Mouse (Mus musculus) lung, postnatal 4 days (tissue): ENCODE measurements around the gene Uqcrfs1.

Experiments used
- DNase-seq, 2 experiments: peaks; one replicate each; pipeline ENCODE4 v3.0.0; 2021

Gene Uqcrfs1

DNA sequence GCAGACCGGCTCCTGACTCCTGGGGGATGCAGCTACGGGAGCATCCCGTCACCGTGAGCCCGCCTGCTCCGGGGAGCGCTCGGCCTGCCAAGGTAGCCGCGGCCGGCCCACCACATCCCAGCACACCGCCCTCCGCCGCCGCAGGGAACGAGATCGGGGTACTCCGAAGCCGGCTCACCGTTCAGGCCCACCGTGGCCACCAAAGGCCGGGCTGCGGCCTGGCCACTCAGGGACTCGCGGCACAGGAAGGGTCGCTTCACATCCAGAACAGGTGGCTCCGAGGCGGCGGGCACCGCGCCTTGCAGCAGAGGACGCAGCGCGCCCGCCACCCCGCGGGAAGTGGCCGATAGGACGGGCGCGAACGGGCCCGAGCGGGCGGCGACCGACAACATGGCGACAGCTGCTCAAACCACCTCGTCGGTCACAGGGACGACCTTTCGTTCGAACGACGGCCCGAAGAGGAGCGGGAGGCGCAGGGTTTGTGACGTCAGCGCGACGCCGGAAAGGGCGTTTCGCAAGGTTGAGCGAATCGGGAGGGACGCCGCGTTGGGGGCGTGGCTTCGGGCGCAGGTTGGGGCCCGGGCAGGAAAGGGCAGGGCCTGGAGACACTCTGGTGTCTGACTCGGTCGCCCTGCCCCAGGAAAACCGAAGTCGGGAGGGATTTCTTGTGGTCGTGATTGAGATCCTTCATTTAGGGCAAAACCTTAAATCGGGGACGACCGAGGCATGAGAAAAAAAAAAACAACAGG is at the start of gene Uqcrfs1:
Uqcrfs1 (minus strand) TSS at position 507 of the 749 bp plus-strand sequence.
- peak; percentile 97 to 99 for DNase-seq

DNA sequence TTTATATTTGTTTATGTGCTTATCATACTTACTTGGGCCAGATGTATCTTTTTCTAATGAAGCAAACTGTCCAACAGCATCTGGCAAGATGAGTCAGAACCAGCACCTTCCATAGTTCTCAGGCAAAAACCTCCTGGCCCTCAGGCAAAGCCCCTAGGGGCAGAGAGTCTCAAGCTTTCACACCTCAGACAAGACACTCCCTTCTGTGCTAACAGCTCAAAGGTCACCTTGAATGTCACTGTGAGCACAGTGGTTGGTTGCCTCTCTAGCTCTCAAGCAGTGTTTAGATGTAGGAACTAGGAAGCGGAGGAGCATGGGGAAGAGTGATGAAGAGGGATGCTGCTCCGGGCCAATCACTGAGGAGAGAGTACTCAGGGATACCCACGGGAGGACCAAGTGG is 40.6 kb upstream of the Uqcrfs1 start:
- no peak for DNase-seq

DNA sequence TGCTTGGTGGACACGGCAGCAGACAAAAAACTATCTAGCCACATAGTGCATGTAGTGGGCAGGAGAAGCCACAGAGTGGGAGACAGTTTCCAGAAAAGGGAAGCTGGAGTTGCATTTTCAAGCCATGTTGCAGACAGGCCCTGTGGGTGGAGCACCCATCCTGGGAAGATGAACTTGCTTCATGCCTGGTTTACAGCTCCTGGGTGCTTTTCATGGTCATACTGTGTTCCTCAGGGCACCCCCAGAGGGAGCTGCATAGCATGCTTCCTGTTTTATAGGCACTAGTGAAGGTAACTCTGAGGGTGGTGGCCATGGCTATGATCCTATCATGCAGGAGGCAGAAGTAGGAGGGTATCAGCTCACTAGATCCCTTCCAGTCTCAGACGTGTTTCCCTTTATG is 37.4 kb upstream of the Uqcrfs1 start:
- DNase-seq: peak; percentile 40 to 51

DNA sequence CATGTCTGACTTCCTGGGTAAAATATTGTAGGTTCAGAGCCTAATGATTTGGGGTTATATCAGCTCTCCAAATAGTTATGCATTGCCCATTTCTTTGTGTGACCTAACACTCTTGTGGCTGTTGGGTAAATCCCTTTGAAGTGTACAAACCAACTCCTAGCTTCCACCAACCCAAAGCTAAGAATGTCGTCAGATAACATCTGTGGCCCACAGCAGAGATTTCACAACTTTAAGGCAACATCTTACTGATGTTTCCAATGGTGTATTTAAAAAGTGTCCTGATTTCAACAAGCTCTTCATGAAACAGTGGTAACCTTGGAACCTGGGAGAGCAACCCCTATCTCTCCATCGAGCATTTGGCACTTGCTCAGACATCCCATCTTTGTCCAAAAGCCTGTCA is 33.6 kb upstream of the Uqcrfs1 start:
- DNase-seq: no peak

DNA sequence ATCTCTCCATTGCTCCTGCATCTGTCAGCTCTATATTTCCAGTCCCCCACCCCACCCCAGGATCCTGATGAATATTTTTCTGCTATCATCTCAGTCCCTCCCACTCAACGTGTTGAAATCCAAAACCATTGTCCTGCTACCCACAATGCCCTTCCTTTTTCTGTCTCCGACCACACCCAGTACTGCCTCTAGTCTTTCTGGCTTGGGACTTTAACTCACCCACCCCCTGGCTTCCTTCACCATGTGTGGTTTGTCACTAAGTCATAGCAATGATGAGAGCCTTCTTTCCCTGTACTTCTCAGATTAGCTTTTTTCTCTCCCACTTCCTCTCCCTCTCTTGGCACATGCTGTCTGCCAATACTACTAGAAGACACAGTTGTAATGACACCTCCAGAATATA is 31.7 kb upstream of the Uqcrfs1 start:
- DNase-seq: peak in 1 of 2 experiments; percentile 10

DNA sequence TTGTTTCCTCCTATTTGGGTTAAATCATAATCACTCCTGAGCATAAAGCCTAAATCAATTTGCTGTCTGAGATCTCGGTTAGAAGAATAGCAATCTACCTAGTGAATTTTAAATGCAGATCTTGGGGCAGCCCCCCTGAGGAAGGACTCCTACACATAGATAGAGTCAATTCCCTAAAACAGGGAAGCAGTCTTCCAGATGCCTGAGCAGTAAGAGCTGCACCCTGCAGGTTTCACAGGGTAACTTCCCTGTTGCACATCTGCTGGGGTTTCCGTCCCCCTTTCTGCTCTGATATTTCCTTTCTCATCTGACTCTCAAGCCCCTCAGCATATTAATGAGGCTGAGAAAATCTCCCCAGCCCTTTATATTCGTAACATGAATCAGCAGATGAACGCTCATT is 27.8 kb upstream of the Uqcrfs1 start:
- DNase-seq: no peak

DNA sequence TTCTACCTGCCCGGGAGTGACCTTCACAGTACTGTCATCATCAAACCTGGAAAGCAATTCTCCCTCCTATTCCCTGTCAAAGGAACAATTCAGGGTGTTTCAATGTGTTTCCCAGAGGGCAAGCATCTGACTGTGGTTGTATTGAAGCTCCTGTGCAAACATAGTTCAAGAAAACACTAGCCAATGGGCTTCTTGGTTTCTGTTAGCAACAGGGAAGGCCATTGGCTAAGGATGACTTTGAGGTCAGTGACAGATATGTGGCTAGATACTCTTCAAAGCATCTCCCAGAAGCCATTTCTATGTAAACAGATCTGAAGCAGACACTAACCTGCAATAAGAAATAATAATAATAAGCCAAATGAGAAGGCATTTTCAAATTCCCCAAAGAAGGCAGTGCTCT is 25.0 kb upstream of the Uqcrfs1 start:
- no peak for DNase-seq

DNA sequence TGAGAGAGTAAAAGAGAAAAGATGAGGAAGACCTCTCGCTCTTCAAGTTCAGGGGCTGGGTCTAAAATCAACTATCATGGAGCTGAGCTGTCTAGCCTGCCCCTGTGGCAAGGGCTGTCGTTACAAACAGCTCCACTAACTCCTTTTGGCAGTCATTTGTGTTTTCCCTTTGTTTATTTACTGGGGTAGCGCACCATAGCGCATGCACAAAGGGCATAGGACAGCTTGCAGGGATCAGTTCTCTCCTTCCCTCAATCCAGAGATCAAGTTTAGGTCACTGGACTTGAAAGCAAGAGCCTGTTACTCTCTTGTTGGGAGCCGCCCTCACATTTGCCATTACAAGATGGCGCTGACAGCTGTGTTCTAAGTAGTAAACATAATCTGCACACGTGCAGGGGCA is 22.4 kb upstream of the Uqcrfs1 start:
- peak; percentile 54 to 82 for DNase-seq

DNA sequence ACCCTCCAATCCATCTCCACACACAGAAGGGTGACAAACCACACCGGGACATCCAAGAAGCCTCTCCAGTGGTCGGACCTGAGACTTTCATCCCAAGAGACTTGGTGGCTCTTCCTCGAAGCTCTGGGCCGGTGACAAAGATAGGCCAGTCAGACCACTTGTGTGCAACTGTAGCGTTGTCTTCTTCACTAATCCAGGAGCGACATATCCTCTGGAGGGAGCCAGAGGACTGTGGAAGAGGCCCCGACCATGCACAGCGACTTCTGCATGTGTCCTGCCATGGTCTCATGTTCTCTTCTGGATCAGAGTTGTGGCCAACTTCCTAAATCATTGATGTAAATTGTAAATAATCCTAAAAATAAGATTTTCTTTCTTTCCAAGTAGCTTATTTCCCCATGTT is 21.6 kb upstream of the Uqcrfs1 start:
- DNase-seq: peak; percentile 73 to 76

DNA sequence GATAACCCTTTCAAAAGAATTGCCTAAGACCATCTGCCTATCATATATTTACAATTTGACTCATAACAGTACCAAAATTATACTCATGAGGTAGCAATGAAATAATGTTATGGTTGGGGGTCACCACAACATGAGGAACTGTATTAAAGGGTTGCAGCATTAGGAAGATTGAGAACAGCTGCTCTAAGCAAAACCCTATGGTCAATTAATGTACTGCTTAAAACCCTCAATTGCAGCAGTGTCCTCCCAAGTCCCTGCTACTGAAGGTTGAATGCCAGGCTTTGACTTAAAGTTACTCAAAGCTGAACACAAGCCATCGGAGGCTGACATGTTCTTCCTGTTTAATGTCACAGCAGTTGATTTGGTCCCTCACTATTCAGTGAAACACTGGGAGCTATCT is 15.4 kb upstream of the Uqcrfs1 start:
- no peak for DNase-seq

DNA sequence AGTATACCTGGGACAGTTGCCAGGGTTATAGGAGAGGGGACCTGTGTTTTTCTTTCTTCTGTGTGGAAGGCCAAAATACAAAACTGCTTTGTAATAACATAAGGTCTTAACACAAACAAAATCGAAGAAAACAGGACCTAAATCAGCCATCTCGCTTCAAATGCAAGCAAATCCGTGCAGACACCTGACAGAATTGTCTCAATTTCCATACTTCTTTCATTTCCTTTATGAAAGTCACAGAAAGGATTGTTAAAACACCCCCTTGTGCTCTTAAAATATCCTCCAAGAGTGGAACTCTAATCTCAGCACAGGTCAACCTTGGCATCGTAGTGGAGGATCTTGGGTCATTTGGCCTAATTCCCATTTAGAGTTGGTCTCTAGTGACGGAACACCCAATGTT is 14.9 kb upstream of the Uqcrfs1 start:
- DNase-seq: no peak

DNA sequence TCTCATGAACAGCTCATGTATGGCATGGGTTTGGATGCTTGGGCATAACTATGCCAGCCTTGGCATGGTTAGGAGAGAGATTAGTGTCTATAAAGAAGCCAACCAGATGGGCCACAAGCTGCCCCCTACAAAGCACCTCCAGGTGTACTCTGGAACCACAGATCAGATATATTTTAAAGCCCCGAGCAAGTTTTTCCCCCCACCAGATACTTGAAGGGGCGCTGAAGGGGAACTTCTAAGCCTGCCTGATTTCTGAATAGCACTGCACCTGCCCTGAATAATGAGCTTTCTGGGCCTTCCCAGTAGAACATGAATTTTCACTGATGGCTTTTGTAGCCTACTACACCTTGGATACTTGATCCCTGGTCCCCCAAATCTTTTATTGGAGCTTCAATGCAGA is 12.6 kb upstream of the Uqcrfs1 start:
- DNase-seq: no peak

DNA sequence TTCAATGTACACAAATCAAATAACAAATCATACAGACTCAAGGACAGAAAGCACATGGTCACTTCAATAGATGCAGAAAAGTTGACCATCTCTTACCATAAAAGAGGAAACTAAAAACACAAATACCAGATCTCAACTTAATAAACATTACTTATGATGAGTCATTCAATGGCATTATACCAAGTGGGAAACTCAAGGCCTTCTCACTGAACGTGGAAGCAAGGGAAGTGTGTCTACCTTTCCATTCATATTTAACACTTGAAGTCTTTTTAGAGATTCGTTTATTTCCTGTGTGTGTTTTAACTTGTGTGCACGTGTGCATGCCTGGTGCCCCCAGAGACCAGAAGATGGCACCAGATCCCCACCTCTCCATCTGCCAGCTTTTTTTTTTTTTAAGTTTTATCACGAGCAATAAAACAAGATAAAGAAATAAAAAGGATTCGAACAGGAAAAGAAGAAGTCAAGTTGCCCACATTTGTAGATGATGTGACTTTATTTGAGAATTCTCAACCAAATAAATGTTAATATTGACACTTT is 8.0 kb upstream of the Uqcrfs1 start:
- no peak for DNase-seq

DNA sequence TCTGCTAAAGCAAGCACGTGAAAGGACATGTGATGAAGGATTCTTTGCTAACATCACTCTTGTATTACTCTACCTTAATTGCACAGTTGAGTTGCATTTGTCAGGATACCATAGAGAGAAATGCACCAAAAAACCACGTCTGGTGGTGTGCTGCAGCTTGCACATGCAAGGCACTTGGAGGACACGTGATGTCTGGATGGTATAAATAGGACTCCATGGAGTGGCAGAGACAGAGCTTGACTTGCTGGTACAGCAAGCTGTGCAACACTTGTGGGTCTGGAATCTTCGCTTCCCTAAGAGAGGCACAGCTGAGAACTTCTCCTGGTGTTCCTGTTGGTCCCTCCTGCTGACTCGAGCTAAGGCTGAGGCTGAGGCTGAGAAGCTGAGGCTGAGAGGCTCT is 4.2 kb upstream of the Uqcrfs1 start:
- DNase-seq: no peak

DNA sequence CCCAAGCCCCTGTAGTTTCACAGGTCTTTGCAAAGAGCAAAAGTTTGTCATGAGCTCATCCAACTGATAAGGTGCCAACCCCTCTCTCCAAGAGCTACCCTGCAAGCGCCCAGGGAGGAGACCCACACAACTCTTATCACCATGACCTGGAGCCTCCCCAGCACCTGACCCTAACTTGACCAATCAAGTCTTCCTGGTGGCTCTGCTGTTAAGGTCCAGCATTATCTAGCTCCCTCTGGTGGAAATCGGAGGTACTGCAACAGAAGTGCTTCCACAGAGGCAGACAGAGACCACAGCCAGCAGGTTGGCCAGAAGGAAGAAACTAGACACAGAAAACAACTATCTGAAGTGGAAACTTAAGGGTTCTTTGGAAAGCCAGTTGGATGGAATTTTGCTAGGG is 3.7 kb upstream of the Uqcrfs1 start:
- peak; percentile 70 to 90 for DNase-seq

DNA sequence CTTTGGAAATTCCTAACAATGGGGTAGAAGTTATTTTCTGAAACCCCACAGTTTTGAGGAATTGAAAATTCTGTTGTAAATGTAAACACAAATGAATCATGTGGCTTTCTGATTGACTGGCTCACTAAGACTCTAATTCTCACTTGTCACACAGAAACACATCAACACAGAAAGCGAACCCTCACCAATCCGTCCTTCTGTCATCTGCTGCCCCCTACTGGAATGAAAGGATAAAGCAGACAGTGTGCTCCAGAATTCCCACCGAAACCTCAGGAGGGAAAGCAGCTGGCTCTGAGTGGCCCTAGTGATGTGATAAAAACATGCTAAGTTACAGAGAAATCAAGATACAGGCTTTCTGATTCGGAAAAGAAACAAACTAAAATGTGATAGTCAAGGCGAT is 14.4 kb downstream of the Uqcrfs1 start:
- peak in 1 of 2 experiments; percentile 60 for DNase-seq

DNA sequence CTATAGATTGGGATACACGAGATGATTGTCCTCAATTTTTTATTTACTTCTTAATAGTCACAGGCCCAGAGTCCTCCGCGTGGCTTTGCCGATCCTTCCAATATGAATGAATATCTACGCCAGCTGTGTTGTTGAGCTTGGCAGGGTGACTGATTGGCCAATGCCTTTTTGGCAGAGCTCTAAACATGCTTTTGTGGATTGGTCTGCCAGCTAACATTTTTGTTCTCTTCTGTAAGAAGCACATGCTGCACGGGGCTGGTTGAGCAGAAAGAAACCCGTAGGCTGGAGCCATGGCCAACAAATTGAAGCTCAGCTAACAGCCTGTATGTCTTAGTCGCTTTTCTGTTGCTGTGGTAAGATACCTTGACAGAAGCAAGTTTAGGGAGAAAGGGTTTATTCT is 20.2 kb downstream of the Uqcrfs1 start:
- peak; percentile 29 to 65 for DNase-seq

DNA sequence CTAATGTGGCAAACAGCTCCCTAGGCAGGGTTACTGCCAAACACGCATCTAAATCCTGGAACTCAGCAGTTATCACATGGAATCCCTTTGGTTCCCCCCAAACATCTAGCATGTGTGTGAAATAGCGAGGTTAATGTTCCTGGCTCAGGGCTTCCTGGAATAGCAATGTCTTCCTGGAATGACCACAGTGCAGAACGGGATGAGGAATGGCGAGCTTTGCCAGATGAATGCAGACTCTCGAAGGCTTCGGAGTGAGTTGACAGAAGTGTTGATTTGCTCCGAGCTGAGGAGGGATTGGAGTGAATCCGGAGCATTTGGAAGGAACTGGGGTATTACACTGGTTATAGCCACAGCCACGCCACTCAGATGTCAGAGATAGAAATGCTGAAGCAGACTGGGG is 21.2 kb downstream of the Uqcrfs1 start:
- peak in 1 of 2 experiments; percentile 27 for DNase-seq

DNA sequence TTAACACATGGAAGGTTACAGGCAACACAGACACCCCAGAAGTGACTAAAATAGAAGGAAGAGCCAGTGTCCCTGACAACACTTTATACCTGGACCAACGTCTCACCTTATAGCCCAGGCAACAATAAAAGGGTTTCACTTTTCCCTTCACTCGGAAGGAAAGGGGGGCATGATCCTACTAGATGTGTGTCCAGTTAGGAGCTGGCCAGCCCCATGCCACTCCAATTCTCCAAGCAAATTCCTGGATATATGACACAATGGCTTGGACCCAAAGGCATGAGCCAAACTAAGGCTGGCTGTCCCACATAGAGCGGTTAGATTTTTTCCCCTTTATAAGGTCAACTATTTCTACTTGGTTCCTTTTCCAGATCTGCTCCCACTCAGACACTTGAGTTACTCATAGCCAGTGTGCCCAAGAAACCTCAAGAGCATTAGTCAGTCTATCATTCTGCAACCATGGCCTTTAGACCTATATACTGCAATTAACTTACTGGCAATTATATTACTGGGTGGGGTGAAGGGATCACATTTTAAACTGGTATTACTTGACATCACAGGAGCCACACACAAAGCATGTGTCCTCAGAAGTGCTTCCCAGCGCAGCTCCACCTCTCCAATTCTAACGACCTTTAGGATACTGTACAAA is 21.8 kb downstream of the Uqcrfs1 start:
- DNase-seq: no peak

DNA sequence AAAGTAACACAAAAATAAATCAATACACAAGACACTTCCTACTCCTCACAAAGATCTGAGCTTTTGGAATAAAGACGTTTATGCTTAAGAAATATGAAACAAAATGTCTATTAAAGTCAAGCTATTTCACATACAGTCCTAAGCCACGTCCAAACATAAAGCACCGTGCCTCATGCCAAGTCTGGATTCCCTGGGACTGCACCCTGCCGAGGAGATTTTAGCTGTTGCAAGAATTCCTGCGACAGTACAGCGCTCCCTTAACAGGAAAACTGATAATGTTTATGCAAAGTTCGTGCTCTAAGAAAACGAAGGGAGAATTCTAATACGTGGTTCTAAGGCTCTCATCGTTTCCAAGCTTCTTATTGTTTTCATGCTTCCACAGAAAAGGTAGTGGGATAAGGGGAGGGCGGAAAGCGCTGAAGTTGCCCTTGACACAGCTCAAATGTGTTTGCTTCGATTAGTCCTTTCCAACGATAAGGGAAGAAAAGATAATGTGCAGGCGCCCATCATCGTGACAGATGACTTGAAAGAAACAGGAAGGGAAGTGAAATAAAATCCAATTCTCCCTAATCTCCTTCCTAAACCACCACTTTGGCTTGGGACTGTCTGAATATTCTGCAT is 23.8 kb downstream of the Uqcrfs1 start:
- DNase-seq: no peak

DNA sequence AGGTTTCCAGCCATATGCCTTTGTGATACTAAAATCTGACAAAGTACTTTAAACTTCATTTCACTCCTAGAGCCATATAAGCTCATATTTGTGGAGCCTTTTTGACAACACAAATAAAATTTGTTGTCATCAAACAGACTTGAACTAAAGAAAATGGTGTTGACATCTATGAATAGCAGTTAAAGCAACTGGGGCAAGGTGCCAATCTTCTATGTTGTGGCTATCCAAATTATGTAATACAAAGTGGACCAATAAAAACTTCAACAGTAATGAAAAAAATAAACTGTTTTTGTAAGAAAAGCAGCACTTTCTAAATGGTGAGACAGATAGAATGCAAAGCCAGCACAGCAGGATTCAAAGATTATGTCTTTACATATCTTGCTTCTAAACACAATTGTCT is 27.0 kb downstream of the Uqcrfs1 start:
- no peak for DNase-seq

DNA sequence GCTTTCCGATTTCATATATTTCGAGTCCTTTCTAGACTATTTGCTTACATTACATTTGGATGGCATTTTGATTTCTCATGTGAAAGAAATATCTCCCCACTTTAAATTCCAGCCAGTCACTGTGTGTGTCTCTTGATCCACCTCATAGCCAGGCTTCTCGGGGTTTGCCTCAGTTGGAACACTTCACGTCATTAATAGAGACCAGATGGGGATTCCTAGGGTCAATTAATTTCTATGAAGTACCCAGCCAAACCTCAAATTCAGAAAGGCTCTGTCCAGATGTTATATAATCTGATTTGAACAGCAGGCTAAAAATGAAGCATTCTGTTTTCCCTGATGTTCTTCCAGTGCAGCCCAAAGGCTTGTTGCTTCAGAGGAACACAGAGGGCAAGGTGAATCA is 37.5 kb downstream of the Uqcrfs1 start:
- no peak for DNase-seq

DNA sequence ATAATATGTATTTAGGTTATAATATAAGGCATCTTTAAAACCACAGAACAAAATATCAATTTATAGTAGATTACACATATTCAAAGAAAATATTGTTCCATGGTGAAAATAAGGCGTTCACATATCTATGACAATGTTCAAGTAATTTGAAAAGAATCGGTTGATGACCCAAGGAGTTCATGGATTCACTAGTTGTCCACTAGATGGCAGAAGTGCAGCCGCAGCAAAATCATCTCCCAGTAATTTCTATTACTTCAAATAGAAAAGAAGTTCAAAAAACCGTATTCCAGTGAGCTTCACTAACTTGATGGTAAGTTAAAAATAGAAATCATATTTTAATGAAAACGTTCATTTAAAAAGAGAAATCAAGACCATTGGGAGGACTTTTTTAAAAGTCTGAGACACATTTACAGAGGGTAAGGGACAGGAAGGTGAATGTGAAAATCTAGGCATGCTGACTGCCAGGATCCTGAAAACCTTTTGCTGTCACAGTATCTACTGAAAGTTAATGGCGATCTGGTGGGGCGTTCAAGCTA is 43.2 kb downstream of the Uqcrfs1 start:
- DNase-seq: no peak
